Mouse (Mus musculus) olfactory bulb, adult 2 months (tissue): ENCODE data around the gene Rad51b.

ENCODE experiments used
- CTCF ChIP-seq: fragments of 200-500 bp; IDR thresholded peaks from 2 replicates; pipeline ENCODE4 v1.5.1; 2012; ENCODE audit warnings: low read depth, mild to moderate bottlenecking, low read length, moderate library complexity; ENCODE audit not compliant: insufficient read depth
- POLR2A ChIP-seq: fragments of 200-500 bp; IDR thresholded peaks from 2 replicates; pipeline ENCODE4 v1.6.1; 2012; ENCODE audit warnings: mild to moderate bottlenecking, low read depth, low read length, moderate library complexity; ENCODE audit not compliant: insufficient read depth

DNA sequence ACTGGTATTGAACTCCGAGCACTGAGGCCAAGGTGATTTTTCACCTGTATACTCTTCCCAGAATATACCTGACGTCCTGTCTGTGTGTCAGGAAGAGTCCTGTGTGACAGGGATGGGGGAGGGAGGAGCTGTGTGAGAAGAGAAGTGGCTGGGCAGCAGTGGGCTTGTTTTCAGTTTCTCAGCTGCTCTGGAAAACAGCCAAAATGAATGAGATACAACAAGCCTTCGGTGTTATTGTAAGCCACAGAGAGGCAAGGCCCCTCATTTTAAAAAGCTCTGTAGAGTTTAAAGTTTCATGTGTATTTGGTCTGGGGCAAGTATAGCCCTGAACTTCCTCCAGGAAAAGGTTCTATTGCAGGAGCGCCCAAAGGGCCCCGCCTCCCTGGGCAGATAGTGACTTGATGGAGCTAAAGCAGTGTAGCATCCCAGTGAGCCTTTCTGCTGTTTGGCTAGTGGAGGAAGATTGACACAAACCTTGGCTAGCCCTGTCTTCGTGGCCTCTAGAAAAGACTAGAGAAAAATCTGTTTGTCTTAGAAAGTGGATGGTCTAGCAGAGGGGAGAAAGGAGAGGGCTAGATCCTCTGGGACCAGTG lies 313.5 kb downstream of the Rad51b start:
- no peak for TF ChIP-seq CTCF
- TF ChIP-seq POLR2A, result no peak
